Mouse (Mus musculus) T-cell, adult 2 months (primary cell): Measurements from ENCODE around the gene Lrrc30.

Source experiments
- DNase-seq: peaks from one replicate; pipeline ENCODE4 v3.0.0; 2022; ENCODE audit warnings: low spot score

Gene Lrrc30

GRCm38 (mm10) chr17:67632676-67633339 lies at the start of gene Lrrc30:
Lrrc30 (minus strand) TSS chr17:67632723.
- DNase-seq = no peak

DNA sequence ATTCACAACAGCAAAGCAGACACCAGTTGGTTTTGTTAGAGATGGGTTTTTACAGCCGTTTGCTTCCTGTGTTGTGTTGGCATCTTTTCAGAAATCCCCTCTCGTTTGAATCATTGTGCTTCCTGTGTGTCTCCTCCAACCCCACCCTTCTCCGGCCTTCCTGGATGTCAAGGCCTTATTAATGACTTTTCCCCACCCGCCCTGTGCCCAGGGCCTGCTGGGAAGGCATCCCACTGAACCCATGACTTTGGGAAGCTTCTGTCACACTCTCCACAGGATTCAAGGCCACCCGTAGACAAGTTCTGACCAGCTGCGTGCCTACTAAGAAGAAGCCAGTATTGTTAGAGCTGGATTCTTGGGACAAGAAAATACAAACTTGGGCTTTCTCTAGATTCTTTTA lies 48.6 kb upstream of the Lrrc30 start:
- DNase-seq = no peak

DNA sequence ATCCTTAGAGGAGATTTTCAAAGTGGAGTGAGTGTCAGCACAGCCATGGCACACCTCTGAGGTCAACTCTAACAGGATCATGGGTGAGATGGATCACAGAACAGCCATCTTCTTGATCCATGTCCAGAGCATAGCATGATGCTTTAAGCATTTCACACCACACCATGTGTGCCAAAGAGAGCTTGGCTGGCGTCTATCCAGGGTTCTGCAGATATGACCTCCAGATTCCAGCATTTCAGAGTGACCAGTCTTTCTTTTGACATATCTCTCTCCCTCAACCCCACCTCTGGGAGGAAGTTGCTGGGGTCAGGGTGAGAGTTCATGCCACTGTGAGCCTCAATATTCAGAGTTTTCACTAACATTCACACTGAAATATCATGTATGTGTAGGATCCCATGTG lies 46.1 kb upstream of the Lrrc30 start:
- no peak for DNase-seq

DNA sequence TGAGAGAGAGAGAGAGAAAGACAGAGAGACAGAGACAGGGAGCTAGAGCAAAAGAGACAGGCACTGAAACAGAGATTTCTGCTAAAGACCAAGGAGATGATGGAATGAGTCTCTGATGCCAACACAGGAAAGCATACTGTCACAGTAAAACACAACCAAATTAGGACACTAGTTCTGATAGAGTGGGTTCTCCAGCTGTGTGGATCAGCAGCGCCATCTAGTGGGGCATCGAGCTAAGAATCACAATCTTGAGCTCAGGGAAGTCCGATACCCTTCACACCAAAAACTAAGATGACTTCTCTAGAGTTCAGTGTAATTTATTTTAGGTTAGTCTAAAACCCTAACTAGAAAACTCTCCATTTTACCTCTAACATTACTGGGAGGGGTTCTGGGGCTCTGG lies 35.5 kb upstream of the Lrrc30 start:
- no peak for DNase-seq

GRCm38 (mm10) chr17:67666981-67667380 lies 34.5 kb upstream of the Lrrc30 start:
- DNase-seq = no peak

DNA sequence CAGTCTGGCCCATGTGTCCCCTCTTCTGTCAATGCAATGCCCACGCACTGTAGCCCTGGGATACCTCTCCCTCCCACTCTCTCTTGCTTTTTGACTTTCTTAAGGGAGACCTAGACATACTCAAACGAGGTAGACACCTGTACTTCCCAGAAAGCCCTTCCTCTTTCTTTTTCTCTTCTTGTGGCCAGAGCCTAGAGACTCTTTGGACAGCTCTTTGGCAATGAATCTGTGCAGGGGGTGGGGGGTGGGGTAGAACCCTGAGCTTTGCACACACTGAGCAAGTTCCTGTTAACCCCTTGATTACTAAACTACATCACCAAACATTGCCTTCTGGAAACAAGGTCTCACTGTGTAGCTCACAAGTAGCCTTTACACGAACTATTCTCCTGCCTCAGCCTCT lies 31.8 kb upstream of the Lrrc30 start:
- DNase-seq = no peak

DNA sequence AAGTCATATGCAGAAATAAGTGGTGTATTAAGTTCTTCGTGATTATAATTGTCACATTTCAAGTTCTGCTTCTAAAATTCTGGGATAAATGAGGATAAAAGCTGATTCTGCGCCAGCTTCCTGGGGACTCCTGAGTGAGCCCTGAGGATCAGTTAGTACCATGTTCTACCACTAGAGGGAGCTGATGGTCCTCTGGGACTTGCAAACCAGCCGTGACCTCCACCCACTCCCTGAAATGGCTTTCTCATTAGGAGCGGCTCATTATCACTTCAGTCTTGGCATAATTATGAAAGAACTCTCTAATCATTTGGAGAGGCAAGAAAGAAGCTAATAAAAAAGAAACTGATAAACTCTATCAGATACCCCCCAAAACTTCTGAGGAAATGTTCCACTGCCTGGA lies 19.0 kb upstream of the Lrrc30 start:
- DNase-seq = no peak

- DNase-seq = no peak
These were observed 9.1 kb upstream of the Lrrc30 start for GRCm38 (mm10) chr17:67641627-67642026.

GRCm38 (mm10) chr17:67638119-67638810 lies 5.7 kb upstream of the Lrrc30 start:
- DNase-seq = no peak

DNA sequence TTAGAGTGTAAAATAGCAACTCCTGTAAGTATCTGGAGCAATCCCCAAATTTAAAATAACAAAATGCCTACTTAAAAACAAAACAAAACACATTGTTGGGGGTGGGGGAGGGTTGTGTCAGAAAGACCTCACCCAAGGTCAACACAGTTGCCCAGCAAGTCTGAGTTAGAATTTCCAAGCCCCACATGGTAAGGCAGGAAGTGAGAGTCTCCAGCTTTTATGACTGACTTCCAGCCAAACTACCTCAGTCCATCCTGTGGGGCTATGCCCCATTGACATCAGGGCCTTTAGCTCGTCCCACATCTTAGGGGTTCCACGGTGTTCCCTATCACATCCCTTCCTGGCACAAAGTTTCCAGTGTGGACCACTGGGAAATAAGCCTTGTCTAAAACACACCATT lies 4.4 kb upstream of the Lrrc30 start:
- no peak for DNase-seq

DNA sequence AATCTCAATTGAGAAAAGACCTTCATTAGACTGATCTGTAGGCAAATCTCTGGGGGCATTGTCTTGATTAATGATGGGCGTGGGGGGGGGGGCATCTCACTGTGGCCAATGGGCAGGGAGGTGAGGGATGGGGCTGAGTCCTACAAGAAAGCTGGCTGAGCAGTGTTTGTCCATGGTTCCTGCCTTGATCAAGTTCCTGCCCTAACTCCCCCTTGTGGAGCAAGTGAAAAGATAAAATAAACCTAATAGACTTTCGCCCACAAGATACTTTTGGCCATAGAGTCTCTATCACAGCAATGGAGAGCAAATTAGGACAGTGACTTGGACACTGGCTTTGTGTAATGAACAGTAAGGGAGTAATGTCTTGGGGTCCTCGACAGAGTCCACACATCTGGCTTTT lies 3.8 kb upstream of the Lrrc30 start:
- DNase-seq = no peak

DNA sequence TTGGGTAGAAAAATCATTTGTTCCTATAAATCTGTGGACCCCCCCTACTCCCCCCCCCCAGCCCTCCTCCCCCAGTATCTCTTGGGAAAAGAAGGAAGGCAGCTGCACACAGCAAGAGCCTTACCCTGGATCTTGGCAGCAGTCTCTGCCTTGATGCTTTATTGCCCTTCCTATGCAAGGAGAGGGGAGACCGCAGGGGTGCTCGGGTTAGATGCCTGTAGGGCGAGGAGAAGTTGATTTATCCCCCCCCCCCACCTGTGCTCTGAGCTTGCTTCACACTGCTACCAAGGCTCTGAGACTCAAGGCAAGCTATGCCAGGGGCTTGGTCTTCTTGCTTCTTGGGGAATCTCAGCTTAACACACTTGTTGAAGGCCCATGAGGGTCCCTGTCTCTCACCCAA lies 2.8 kb downstream of the Lrrc30 start:
- no peak for DNase-seq

DNA sequence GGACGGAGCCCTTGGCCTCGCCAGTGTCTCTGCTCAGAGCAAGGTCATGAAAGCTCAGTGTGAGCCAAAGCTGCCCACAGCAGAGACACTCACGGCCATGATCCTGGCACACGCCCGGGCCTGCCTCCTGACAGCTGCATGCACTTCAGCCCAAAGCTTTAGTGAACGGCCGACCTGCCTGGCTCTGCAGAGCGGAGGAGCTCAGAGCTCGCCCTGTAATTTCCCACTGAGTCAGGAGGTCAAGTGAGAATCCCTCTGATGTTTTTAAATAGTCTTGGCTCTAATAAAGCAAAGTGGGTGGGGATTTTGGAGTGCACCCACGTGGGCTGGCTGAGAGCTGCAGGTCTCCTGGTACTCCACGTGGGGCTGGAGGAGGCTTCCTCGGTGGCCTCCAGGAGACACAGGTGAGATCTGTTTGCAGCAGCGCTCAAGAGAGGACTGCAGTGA lies 3.3 kb downstream of the Lrrc30 start:
- no peak for DNase-seq

DNA sequence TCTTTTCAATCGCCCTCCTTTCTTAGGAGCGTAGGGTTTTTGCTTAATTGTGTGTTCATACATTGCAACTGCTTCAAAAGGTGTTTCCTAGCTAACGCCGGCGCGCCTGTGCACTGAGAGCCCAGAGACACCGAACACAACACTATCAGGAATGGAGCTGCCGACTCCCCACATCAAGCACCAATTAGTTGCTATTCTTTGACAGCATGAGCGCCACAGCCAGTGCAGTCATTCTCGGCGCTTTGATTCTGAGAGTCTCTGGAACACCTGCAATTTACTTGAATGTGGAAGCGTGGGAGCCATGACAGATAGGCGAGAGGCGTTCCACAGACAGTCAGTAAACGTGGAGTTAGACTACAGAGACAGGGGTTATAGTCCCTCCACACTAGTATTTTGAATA lies 4.0 kb downstream of the Lrrc30 start:
- no peak for DNase-seq

GRCm38 (mm10) chr17:67625431-67625830 lies 7.1 kb downstream of the Lrrc30 start:
- no peak for DNase-seq

DNA sequence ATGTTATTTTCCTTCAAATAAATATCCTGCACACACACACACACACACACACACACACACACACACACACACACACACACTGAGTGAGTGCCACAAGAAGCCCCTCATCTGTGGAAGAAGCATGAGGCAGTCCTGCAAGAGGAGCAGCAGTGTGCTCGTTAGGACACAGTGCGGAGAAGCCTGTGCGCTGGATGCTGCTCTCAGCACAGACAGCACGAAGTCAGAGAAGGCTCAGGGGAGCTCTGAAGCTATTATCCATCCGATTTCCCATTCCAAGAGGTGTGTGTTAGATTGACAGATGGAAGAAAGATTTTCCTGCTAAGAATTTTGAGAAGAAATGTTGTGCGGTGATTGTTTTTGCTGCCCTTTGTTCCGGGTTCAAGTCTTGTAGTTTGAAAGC lies 13.5 kb downstream of the Lrrc30 start:
- no peak for DNase-seq

GRCm38 (mm10) chr17:67614381-67614780 lies 18.1 kb downstream of the Lrrc30 start:
- no peak for DNase-seq

DNA sequence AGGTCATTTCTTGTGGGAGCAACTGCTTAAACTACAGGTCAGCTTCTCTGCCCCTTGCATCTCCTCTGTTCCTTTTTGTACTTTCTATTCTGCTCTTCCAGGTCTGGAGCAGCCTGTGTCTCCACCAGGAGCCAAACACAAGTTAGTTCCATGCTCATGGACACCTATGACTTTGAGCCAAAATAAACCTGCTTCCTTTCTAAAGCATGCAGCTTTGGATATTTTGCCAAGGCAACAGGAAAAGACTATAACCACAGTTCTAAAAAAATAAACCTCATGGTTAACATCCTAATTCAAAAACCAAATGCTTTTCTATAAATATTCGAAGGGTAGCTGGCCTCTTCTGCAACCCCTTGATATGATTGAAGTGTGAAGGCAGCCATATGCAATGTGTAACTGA lies 19.9 kb downstream of the Lrrc30 start:
- DNase-seq = no peak

DNA sequence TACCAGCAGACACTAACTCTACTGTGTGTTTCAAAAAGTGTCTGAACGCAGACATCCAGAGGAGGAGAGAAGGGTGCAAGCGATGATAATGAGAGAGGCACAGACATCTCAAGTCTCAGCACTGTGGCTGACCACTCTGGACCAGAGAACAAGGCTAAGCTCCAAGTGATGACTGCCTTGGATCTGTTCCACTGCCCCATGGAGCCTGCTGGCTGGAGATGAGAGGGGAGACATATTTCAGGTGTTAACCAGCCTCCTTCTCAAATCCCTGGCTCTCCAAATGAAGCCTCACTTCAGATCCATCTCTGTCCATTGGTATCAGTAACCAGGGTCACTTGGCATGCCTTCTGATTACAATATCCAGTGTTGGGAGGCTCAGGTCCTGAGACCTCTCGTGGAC lies 20.4 kb downstream of the Lrrc30 start:
- DNase-seq = no peak

DNA sequence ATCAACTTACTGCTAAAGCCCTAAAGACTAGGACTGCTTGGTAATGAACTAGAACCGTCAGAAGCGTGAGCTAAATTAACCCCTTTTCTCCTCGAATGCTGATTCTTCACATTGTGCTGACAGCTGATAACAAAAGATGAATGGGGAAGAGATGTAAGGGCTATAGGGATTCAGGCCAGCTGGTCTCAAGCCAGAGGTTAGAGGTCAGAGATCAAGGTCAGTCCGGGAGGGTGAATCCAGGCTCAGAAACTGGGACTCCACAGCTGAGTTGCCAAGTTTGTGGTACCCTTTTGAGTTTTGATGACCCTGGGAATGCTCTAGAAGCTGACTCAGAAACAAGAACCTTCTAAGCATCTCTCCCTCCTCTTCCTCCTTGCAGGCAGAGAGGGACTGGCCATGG lies 28.1 kb downstream of the Lrrc30 start:
- no peak for DNase-seq

DNA sequence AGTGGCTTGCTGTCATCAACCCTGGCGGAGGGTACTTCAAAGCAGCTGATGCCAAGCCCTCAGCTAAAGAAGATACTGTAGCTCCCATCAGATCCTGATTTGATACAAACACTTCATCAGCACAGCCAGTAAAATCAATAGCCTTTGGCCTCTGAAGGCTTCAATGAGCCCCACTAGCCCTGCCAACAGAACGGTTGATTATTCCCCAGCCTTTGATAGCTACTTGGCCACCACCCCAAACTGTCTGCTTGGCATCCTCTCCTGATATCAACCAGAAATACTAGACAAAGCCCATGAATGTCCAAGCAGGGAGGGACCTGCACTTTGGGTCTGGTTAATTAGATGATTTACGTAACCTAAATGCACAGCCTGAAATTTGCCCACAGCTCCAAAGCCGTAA lies 30.0 kb downstream of the Lrrc30 start:
- DNase-seq = no peak

DNA sequence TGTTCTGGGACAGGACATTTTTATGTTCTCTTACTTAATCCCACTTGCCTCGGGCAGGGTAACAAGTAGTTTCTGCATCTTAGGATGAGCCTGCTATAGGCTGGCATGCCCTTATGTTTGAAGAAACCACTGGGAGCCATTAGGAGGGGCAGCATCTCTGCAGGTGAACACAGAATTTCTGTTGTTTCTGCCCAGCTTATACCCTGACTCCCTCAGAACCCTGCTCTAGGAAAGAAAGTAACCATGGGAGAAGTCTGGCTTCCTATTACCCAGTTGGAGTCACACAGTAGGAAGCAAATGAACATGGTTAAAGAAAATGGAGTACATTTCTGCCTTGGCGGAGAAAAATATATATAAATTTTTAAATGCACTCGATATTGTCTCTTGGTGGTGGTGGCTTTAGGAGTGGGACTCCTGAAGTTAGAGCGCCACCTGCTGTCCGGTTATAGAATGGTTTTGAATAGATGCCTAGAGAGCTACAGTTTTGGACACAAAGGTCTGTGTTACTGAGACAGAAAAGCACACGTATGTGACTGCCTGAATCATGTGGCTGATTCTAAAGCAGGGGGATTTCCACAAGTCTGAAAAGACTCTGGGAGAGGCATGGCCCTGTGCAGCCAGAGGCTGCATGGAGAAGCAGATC lies 47.5 kb downstream of the Lrrc30 start:
- DNase-seq = no peak

DNA sequence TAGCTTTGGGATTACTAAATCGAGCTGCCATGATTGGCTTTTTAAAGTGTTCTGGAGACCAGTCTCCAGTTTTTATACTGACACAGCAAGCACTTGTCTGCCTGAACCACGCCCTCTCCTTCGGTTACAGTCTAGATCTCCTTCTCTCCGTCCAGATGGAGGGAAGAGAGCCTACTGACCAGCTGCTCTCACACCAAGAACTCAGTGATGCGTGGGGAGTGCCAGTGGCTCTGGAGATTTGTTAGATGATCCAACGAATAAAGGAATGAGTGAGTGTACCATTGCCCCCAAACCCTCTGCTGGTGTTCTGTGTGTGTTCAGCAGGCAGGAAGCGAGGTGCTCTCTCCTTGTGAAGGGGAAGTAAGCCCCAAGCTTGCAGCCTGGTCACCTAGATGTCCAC lies 48.0 kb downstream of the Lrrc30 start:
- no peak for DNase-seq

DNA sequence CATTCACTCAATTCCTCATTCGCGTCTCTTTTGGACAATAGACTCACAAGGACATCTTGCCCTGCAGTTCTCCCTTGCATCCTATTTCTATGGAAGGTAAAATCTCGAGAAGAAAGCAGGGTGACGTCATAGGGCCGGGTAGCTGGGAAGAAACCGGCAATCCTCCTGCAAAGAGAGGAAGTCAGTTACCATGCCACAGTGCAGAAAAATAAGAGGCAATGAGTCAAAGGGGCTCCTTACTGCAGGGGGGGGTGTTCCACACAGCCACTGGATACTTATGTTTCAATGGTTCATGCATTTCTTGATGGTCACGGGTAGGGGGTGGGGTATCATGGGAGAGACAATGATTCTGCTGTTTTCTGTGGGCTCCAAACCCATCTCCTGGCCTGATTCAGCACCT lies 49.1 kb downstream of the Lrrc30 start:
- no peak for DNase-seq
